Mouse (Mus musculus) kidney, adult 18-20 months (tissue): ENCODE data around the gene Lrp1.

Experiments used
- DNase-seq: peaks from one replicate; pipeline ENCODE4 v3.0.0; 2021

Gene Lrp1

GRCm38 (mm10) chr10:127590831-127591451 lies 30.0 kb downstream of the Lrp1 start:
- no peak for DNase-seq

DNA sequence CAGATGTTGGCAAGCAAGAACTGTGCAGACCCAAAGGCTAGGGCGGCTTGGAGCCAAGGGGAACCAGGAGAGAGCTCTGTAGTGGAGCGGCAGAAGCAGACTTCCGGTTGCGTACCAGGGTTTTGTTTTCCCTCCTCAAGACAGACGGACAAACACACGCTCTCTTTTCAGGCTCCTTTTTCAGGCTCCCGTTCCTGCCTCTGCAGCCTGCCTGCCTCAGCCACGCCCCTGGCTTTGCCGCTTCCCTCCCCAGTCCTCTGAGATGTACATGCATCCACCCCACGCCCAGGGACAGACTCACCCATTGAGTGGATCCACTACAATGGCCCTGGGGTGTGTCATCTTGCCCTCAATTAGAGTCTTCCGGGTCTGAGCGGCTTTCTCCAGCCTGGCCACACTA lies 30.7 kb downstream of the Lrp1 start:
- no peak for DNase-seq

GRCm38 (mm10) chr10:127587776-127588175 lies 33.2 kb downstream of the Lrp1 start:
- no peak for DNase-seq

- DNase-seq: no peak
Measured at GRCm38 (mm10) chr10:127586209-127586608, 34.7 kb downstream of the Lrp1 start.

- no peak for DNase-seq
Measured at GRCm38 (mm10) chr10:127585598-127585997, 35.4 kb downstream of the Lrp1 start.

- DNase-seq: no peak
Measured at GRCm38 (mm10) chr10:127583649-127584048, 37.3 kb downstream of the Lrp1 start.

- DNase-seq: no peak
Measured at GRCm38 (mm10) chr10:127581291-127581690, 39.7 kb downstream of the Lrp1 start.

- DNase-seq: no peak
Measured at GRCm38 (mm10) chr10:127577982-127578381, 43.0 kb downstream of the Lrp1 start.

DNA sequence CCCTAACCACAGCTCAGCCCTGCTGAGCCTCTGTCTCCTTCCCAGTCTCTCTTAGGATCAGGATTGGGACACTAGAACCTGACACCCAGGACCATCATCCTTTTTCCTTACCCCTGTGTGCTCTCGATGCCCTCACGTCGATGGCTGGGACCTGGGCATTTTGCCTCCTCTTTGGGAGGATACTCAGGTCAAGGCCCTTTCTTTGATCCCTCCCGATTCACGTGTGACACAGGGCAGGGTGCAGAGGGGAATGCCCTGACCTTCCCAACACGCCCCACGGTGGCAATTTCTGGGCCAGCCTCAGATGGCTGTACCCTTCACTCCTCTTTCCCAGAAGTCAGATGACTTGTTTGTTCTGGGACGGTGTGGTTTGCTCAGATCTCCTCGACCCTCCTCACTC lies 43.8 kb downstream of the Lrp1 start:
- no peak for DNase-seq

GRCm38 (mm10) chr10:127576381-127576961 lies 44.5 kb downstream of the Lrp1 start:
- peak; percentile 84 for DNase-seq

GRCm38 (mm10) chr10:127575741-127576140 lies 45.2 kb downstream of the Lrp1 start:
- DNase-seq: no peak

- DNase-seq: no peak
Measured at GRCm38 (mm10) chr10:127572281-127572680, 48.7 kb downstream of the Lrp1 start.

GRCm38 (mm10) chr10:127570937-127571641 lies 49.9 kb downstream of the Lrp1 start:
- DNase-seq: no peak

GRCm38 (mm10) chr10:127570384-127570783 lies 50.6 kb downstream of the Lrp1 start:
- no peak for DNase-seq

DNA sequence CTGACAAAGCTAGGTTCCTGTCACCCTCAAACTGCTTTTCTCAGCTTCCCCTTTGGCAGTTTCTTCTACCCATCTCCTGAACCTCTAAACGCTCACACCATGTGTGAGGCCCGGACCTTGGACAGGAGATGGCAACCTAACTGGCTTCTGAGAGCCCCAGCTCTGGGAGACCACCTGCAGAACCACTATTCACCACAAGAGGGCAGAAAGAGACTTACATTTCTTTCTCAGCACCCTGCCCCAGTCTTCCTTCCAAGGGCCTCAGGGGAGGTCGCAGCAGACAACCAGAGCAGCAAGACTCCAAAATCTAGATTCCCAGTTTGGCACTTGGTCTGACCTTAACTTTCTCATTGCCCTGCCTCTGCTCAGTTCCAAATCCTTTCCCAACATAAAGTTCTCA lies 51.5 kb downstream of the Lrp1 start:
- peak; percentile 73 for DNase-seq

- no peak for DNase-seq
Measured at GRCm38 (mm10) chr10:127566553-127567326, 54.2 kb downstream of the Lrp1 start.

GRCm38 (mm10) chr10:127564301-127564700 lies 56.6 kb downstream of the Lrp1 start:
- DNase-seq: no peak

DNA sequence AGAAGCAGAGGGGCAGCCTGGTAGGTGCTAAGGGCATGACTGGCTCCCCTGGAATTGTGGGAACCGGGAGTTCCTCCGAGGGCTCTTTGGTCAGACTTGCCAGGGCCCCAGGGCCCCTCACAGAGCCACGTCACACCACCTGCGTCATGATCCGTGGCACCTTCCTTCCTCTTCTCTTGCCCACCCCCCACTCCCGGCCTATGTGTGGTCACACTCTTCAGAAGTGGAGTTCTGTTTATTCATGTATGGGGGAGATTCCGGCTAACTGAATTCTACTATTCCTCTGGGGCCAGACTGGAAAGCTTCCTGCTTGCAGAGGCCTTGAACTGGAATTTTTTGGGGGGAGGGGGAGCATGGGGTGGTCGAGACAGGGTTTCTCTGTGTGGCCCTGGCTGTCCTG lies 57.1 kb downstream of the Lrp1 start:
- no peak for DNase-seq

GRCm38 (mm10) chr10:127561145-127561544 lies 59.8 kb downstream of the Lrp1 start:
- no peak for DNase-seq

DNA sequence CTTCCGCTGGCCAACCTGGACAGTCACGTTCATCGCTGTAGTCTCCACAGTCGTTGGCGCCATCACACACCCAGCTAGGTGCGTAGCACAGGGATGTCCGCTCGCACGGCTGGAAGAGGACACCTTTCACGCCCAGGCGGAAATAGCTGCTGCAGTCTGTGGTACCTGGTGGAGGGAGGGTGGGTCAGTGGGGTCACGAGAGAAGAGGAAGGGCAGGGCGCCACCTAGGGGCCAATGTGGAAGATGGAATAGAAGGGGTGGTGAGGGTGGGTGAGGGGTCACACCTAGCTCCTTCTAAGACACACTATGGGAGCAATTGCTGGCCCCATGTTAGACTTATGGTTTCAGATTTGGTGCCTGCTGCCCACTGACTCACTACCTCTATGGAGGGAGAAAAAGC lies 63.6 kb downstream of the Lrp1 start:
- no peak for DNase-seq

DNA sequence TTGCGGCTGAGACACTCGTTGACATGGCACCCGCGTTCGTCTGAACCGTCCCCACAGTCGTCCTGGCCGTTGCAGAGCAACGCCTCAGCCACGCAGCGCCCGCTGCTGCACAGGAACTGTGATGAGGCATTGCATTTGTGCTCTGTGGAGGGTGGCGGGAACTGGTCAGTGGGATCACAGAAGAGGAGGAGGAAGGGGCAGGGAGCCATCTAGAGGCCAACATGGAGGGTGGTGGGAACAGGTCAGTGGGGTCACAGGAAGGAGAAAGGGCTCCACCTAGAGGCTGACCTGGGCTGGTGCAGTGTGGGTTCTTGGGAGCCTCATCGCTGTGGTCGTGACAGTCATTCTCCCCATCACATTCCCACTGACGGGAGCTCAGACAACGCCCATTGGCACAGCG lies 65.2 kb downstream of the Lrp1 start:
- DNase-seq: no peak

- DNase-seq: no peak
Measured at GRCm38 (mm10) chr10:127549892-127550291, 71.1 kb downstream of the Lrp1 start.

- DNase-seq: no peak
Measured at GRCm38 (mm10) chr10:127548236-127548635, 72.7 kb downstream of the Lrp1 start.

DNA sequence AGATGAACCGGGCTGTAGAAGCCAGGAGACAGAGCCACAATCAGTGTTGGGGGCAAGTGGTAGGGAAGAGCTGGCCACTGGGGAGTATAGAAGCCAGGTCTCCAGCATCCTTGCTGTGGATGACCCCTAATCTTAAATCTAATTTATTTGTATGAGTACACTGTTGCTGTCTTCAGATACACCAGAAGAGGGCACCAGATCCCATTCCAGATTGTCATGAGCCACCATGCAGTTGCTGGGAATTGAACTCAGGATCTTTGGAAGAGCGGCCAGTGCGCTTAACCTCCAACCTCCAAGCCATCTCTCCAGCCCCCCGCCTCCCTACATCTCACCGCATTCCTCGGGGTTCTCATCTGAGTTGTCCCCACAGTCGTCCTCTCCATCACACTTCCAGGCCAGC lies 74.4 kb downstream of the Lrp1 start:
- no peak for DNase-seq
